Mouse (Mus musculus) midbrain, postnatal 0 days (tissue): ENCODE measurements around the gene Ecpas. TPM values are rescaled to one million over a fixed set of nuclear protein-coding genes. Genes with fewer than 3 reads are reported as not detected.

Source experiments
- ATAC-seq: fragments of 200-750 bp; cut with Nextera tagmentation; 2 replicates; pipeline ENCODE4 v1.8.0; 2017; ENCODE audit warnings: moderate number of reproducible peaks, mild to moderate bottlenecking, moderate TSS enrichment, moderate library complexity; ENCODE audit not compliant: low FRiP score
- DNase-seq: peaks from one replicate; pipeline ENCODE4 v3.0.0-alpha.2; 2015; ENCODE audit warnings: low spot score
- H3K27ac ChIP-seq: fragments of 300-500 bp; sonication (generic); 2 replicates; pipeline ENCODE4 v1.5.1; 2014; ENCODE audit warnings: low read depth, mild to moderate bottlenecking, low read length, mixed read lengths
- H3K27me3 ChIP-seq: fragments of 300-500 bp; sonication (generic); 2 replicates; pipeline ENCODE4 v1.6.1; 2014; ENCODE audit warnings: low read length, control low read depth, mixed read lengths; ENCODE audit not compliant: insufficient read depth
- H3K36me3 ChIP-seq: fragments of 300-500 bp; sonication (generic); 2 replicates; pipeline ENCODE4 v1.6.1; 2014; ENCODE audit warnings: low read length, control low read depth, mixed read lengths; ENCODE audit not compliant: insufficient read depth
- H3K4me1 ChIP-seq: fragments of 300-500 bp; sonication (generic); 2 replicates; pipeline ENCODE4 v1.6.1; 2014; ENCODE audit warnings: mild to moderate bottlenecking, control low read depth, antibody characterized with exemption, low read length, mixed read lengths; ENCODE audit not compliant: insufficient read depth
- H3K4me2 ChIP-seq: fragments of 300-500 bp; sonication (generic); 2 replicates; pipeline ENCODE4 v1.6.1; 2014; ENCODE audit warnings: low read depth, mild to moderate bottlenecking, low read length, mixed read lengths; ENCODE audit not compliant: poor library complexity, severe bottlenecking
- H3K4me3 ChIP-seq: fragments of 300-500 bp; sonication (generic); 2 replicates; pipeline ENCODE4 v1.5.1; 2014; ENCODE audit warnings: low read depth, mild to moderate bottlenecking, low read length, moderate library complexity
- H3K9ac ChIP-seq: fragments of 300-500 bp; sonication (generic); replicated peaks from 2 replicates; pipeline ENCODE4 v1.6.1; 2014; ENCODE audit warnings: mild to moderate bottlenecking, low read length, moderate library complexity, mixed read lengths; ENCODE audit not compliant: poor library complexity, severe bottlenecking
- H3K9me3 ChIP-seq: fragments of 300-500 bp; sonication (generic); 2 replicates; pipeline ENCODE4 v1.6.1; 2016; ENCODE audit warnings: low read length, control low read depth
- CTCF ChIP-seq: IDR thresholded peaks from 2 replicates; pipeline ENCODE4 v1.5.1; 2016; ENCODE audit warnings: antibody characterized with exemption, mild to moderate bottlenecking
- WGBS: fragments of 180-500 bp; shearing (Covaris S2); extraction: QIAGEN DNeasy Blood & Tissue Kit; methylation state at CpG from one replicate; pipeline ENCODE4 v1.1.7; 2014; 5-methylcytosine and 5-hydroxymethylcytosine counted together
- polyA plus RNA-seq: library from polyadenylated mRNA; unstranded; fragments of >200 nt; fragmentation: Nextera tagmentation; extraction: Ambion mirVana; gene quantifications from 2 replicates; pipeline ENCODE4 v1.2.1, GENCODE M21; 2015
- total RNA-seq: library from RNA; depleted of rRNA; stranded (reverse); fragments of >200 nt; gene quantifications from 2 replicates; pipeline ENCODE4 v1.2.3, GENCODE M21; 2014; rRNA removed

The Ecpas gene
- total and polyA plus RNA-seq, 2 experiments from 2014 or later, result 36.8 to 64.8 TPM

GRCm38 (mm10) chr4:58749510-58749909 lies 163.0 kb downstream of the Ecpas start:
- ATAC-seq (no peak), DNase-seq (peak; percentile 50)
- Histone ChIP-seq H3K4me2 (no peak overlapping the region), H3K9ac (no peak overlapping the region), H3K27me3 (no peaks in the 10 kb centered on the region), H3K27ac (no peak overlapping the region), H3K4me1 (no peaks in the 10 kb centered on the region), H3K4me3 (no peak overlapping the region), H3K9me3 (no peaks in the 10 kb centered on the region), H3K36me3 (no peaks in the 10 kb centered on the region)
- WGBS, result 48% methylated on average over 2 of the region's 2 CpGs
- peak; percentile 79 for TF ChIP-seq CTCF

DNA sequence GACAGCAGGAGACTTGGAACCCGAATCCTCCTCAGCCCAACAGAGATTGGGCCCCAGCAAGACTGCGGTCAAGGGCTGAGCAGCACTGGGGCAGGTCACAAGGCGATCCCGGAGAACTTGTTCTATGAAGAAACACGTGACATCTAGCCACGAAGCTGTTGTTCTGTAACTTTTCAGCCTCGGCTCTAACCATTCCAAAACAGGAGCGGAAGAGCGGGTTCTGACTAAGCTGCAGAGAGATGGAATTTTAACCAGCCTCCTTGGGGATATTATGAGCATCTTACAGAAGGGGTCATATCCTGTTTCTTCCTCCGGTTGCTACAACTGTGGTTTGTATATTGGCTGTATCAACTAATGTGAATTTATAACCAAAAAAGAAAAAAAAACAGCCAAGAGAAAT lies 163.4 kb downstream of the Ecpas start:
- H3K27me3 ChIP-seq, result no peaks in the 10 kb centered on the region
- no peak for ATAC-seq
- no peak overlapping the region for H3K27ac ChIP-seq
- no peaks in the 10 kb centered on the region for H3K9me3 ChIP-seq
- H3K4me3 ChIP-seq, result no peak overlapping the region
- H3K4me1 ChIP-seq, result no peaks in the 10 kb centered on the region
- no peak for DNase-seq
- H3K9ac ChIP-seq, result no peak overlapping the region
- 54% methylated on average over 10 of the region's 10 CpGs for WGBS
- no peaks in the 10 kb centered on the region for H3K36me3 ChIP-seq
- no peak overlapping the region for H3K4me2 ChIP-seq
- TF ChIP-seq CTCF, result no peak

Other genes with a start within 250 kb of the Ecpas start
- gene Olfr267, start 125.0 kb downstream of the Ecpas start, total RNA-seq, result 0.99 TPM in 1 of 2 replicates, not detected in the other
- gene Olfr267, start 125.0 kb downstream of the Ecpas start, polyA plus RNA-seq, result not detected in 2 replicates
- gene Zkscan16, start 30.9 kb upstream of the Ecpas start, total RNA-seq, result 4.9 and 7.6 TPM in 2 replicates
- gene Zkscan16, start 30.9 kb upstream of the Ecpas start, polyA plus RNA-seq, result 2.2 and 2.4 TPM in 2 replicates
- gene Ptgr1, start 74.4 kb upstream of the Ecpas start, total RNA-seq, result 1.9 and 3.4 TPM in 2 replicates
- gene Ptgr1, start 74.4 kb upstream of the Ecpas start, polyA plus RNA-seq, result 3.1 and 3.4 TPM in 2 replicates
- 5.4 and 6.7 TPM in 2 replicates for gene Dnajc25, start 82.3 kb upstream of the Ecpas start, total RNA-seq
- gene Dnajc25, start 82.3 kb upstream of the Ecpas start, polyA plus RNA-seq, result 7.5 and 10.6 TPM in 2 replicates
- gene Gm20503, start 90.5 kb upstream of the Ecpas start, total RNA-seq, result not detected in 2 replicates
- 8.2 and 14.1 TPM in 2 replicates for gene Gm20503, start 90.5 kb upstream of the Ecpas start, polyA plus RNA-seq
- gene Gng10, start 122.3 kb upstream of the Ecpas start, total RNA-seq, result 121 and 126 TPM in 2 replicates
- 239 TPM in 2 replicates for gene Gng10, start 122.3 kb upstream of the Ecpas start, polyA plus RNA-seq
- gene AI481877, start 226.2 kb upstream of the Ecpas start, total RNA-seq, result not detected in 2 replicates
- 0.02 TPM in 1 of 2 replicates, not detected in the other for gene AI481877, start 226.2 kb upstream of the Ecpas start, polyA plus RNA-seq